Mouse (Mus musculus) bone marrow, adult 2 months (tissue): ENCODE results near the gene Fbxo28.

Experiments
- CTCF ChIP-seq: fragments of 200-500 bp; IDR thresholded peaks from 2 replicates; pipeline ENCODE4 v1.5.1; 2011; ENCODE audit warnings: low read length, control low read depth; ENCODE audit not compliant: control insufficient read depth, insufficient read depth
- POLR2A ChIP-seq: fragments of 200-500 bp; IDR thresholded peaks from 2 replicates; pipeline ENCODE4 v1.6.1; 2011; ENCODE audit warnings: low read depth, mild to moderate bottlenecking, control low read depth, low read length, borderline replicate concordance; ENCODE audit not compliant: control insufficient read depth

DNA sequence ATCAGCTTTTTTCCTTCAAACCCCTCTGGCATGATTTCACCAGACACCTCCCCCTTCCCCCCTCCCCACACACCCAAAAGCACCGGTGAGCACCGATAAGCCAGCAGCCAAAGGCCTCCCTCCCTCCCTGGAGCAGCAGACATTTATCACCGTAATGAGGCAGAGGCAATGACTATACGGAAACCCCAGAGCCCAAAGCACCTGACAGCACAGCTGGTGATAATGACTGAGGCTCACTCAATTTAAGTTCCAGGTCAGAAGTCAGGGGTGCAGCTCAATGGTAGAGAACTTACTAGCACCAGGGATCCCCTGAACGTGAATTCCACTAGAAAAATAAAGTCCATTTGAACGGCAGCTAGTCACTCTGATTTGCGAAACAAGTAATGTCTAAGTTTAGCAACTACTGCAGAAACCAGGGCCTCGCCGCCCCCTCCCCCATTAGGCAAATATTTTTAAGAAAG lies 60.1 kb downstream of the Fbxo28 start:
- TF ChIP-seq POLR2A (no peak), CTCF (no peak)
